Mouse (Mus musculus) midbrain, embryonic 10.5 days (tissue): ENCODE data around the gene Tbc1d16. TPM values are rescaled to one million over a fixed set of nuclear protein-coding genes. Genes with fewer than 3 reads are reported as not detected.

Experiments used
- DNase-seq: peaks from one replicate; pipeline ENCODE4 v3.0.0-alpha.2; 2017; ENCODE audit warnings: low spot score
- H3K27ac ChIP-seq: fragments of 300-500 bp; sonication (generic); replicated peaks from 2 replicates; pipeline ENCODE4 v1.5.1; 2016; ENCODE audit warnings: mild to moderate bottlenecking
- H3K27me3 ChIP-seq: fragments of 300-500 bp; sonication (generic); 2 replicates; pipeline ENCODE4 v1.6.1; 2016; ENCODE audit warnings: low read depth, mild to moderate bottlenecking; ENCODE audit not compliant: poor library complexity, severe bottlenecking
- H3K36me3 ChIP-seq: fragments of 300-500 bp; sonication (generic); 2 replicates; pipeline ENCODE4 v1.6.1; 2016; ENCODE audit warnings: mild to moderate bottlenecking, moderate library complexity
- H3K4me1 ChIP-seq: fragments of 300-500 bp; sonication (generic); 2 replicates; pipeline ENCODE4 v1.6.1; 2016
- H3K4me3 ChIP-seq: fragments of 300-500 bp; sonication (generic); 2 replicates; pipeline ENCODE4 v1.5.1; 2016; ENCODE audit warnings: mild to moderate bottlenecking, moderate library complexity
- H3K9me3 ChIP-seq: fragments of 300-500 bp; sonication (generic); replicated peaks from 2 replicates; pipeline ENCODE4 v1.6.1; 2016; ENCODE audit warnings: mild to moderate bottlenecking
- WGBS: fragments of 180-500 bp; shearing (Covaris S2); methylation state at CpG from one replicate; pipeline ENCODE4 v1.1.7; 2016; 5-methylcytosine and 5-hydroxymethylcytosine counted together
- polyA plus RNA-seq: library from polyadenylated mRNA; unstranded; fragments of >200 nt; fragmentation: Nextera tagmentation; extraction: Ambion mirVana; gene quantifications from 2 replicates; pipeline ENCODE4 v1.2.1, GENCODE M21; 2016

The Tbc1d16 gene
- polyA plus RNA-seq, 1 experiment from 2014 or later, result 27.0 TPM

- Histone ChIP-seq H3K27ac (0 out of 2 replicates have a peak overlapping the region, but pooled peaks have one; percentile 14), H3K36me3 (no peaks in the 10 kb centered on the region), H3K27me3 (peaks cover 68% of the 10 kb centered on the region), H3K4me1 (peaks cover 61% of the 10 kb centered on the region), H3K9me3 (no peaks in the 10 kb centered on the region; the same call in 1 of the 2 replicates), H3K4me3 (no peak overlapping the region)
- DNase-seq, result no peak
- WGBS, result 45% methylated on average over 12 of the region's 12 CpGs
Observed at GRCm38 (mm10) chr11:119127147-119127546, 101.2 kb downstream of the Tbc1d16 start.

GRCm38 (mm10) chr11:119125929-119126861 is 102.1 kb downstream of the Tbc1d16 start:
- Histone ChIP-seq H3K27ac (peak overlapping the region; percentile 56), H3K4me3 (no peak overlapping the region), H3K36me3 (no peaks in the 10 kb centered on the region), H3K27me3 (peaks cover 68% of the 10 kb centered on the region), H3K4me1 (peaks cover 61% of the 10 kb centered on the region), H3K9me3 (no peaks in the 10 kb centered on the region; the same call in 1 of the 2 replicates)
- DNase-seq, result peak; percentile 66
- 47% methylated on average over 23 of the region's 23 CpGs for WGBS

GRCm38 (mm10) chr11:119124536-119124935 is 103.8 kb downstream of the Tbc1d16 start:
- no peak overlapping the region for H3K27ac ChIP-seq
- no peaks in the 10 kb centered on the region for H3K36me3 ChIP-seq
- H3K9me3 ChIP-seq, result no peaks in the 10 kb centered on the region
- H3K4me1 ChIP-seq, result peaks cover 50% of the 10 kb centered on the region
- DNase-seq, result no peak
- WGBS, result 87% methylated on average over 6 of the region's 6 CpGs
- peaks cover 56% of the 10 kb centered on the region for H3K27me3 ChIP-seq
- no peak overlapping the region for H3K4me3 ChIP-seq

GRCm38 (mm10) chr11:119123522-119124319 is 104.6 kb downstream of the Tbc1d16 start:
- Histone ChIP-seq H3K4me3 (no peak overlapping the region), H3K4me1 (peaks cover 49% of the 10 kb centered on the region), H3K9me3 (no peaks in the 10 kb centered on the region), H3K27ac (no peak overlapping the region), H3K27me3 (peaks cover 56% of the 10 kb centered on the region), H3K36me3 (no peaks in the 10 kb centered on the region)
- DNase-seq, result no peak
- 85% methylated on average over 5 of the region's 5 CpGs for WGBS

- no peaks in the 10 kb centered on the region for H3K9me3 ChIP-seq
- 88% methylated on average over 5 of the region's 5 CpGs for WGBS
- H3K27me3 ChIP-seq, result peaks cover 53% of the 10 kb centered on the region
- H3K27ac ChIP-seq, result no peak overlapping the region
- DNase-seq, result no peak
- no peaks in the 10 kb centered on the region for H3K36me3 ChIP-seq
- H3K4me3 ChIP-seq, result no peak overlapping the region
- peaks cover 45% of the 10 kb centered on the region for H3K4me1 ChIP-seq
Observed at GRCm38 (mm10) chr11:119122396-119122795, 105.9 kb downstream of the Tbc1d16 start.

- Histone ChIP-seq H3K36me3 (no peaks in the 10 kb centered on the region), H3K4me3 (no peak overlapping the region), H3K9me3 (no peaks in the 10 kb centered on the region), H3K4me1 (peaks cover 29% of the 10 kb centered on the region), H3K27me3 (peaks cover 49% of the 10 kb centered on the region), H3K27ac (peak overlapping the region; percentile 2; the same call in 1 of the 2 replicates)
- DNase-seq, result no peak
- 23% methylated on average over 7 of the region's 7 CpGs for WGBS
Observed at GRCm38 (mm10) chr11:119118905-119119304, 109.4 kb downstream of the Tbc1d16 start.

GRCm38 (mm10) chr11:119117945-119118344 is 110.4 kb downstream of the Tbc1d16 start:
- Histone ChIP-seq H3K9me3 (no peaks in the 10 kb centered on the region), H3K4me1 (peaks cover 29% of the 10 kb centered on the region), H3K4me3 (no peak overlapping the region), H3K27me3 (peaks cover 56% of the 10 kb centered on the region), H3K36me3 (no peaks in the 10 kb centered on the region), H3K27ac (peak overlapping the region; percentile 2; the same call in 1 of the 2 replicates)
- DNase-seq, result no peak
- WGBS, result 61% methylated on average over 7 of the region's 7 CpGs

- peaks cover 61% of the 10 kb centered on the region for H3K27me3 ChIP-seq
- WGBS, result 73% methylated on average over 4 of the region's 4 CpGs
- no peaks in the 10 kb centered on the region for H3K9me3 ChIP-seq
- no peaks in the 10 kb centered on the region for H3K36me3 ChIP-seq
- H3K4me3 ChIP-seq, result no peak overlapping the region
- peaks cover 29% of the 10 kb centered on the region for H3K4me1 ChIP-seq
- DNase-seq, result no peak
- no peak overlapping the region for H3K27ac ChIP-seq
Observed at GRCm38 (mm10) chr11:119116992-119117391, 111.3 kb downstream of the Tbc1d16 start.

- Histone ChIP-seq H3K4me3 (no peak overlapping the region), H3K4me1 (peaks cover 22% of the 10 kb centered on the region), H3K36me3 (no peaks in the 10 kb centered on the region), H3K9me3 (no peaks in the 10 kb centered on the region), H3K27ac (no peak overlapping the region), H3K27me3 (peaks cover 71% of the 10 kb centered on the region)
- DNase-seq, result no peak
Observed at GRCm38 (mm10) chr11:119112721-119113120, 115.6 kb downstream of the Tbc1d16 start.

- DNase-seq, result peak; percentile 71
- Histone ChIP-seq H3K36me3 (no peaks in the 10 kb centered on the region), H3K9me3 (no peaks in the 10 kb centered on the region), H3K27ac (no peak overlapping the region), H3K4me1 (peaks cover 35% of the 10 kb centered on the region), H3K4me3 (no peak overlapping the region), H3K27me3 (peaks cover 77% of the 10 kb centered on the region)
- WGBS, result 16% methylated on average over 7 of the region's 7 CpGs
Observed at GRCm38 (mm10) chr11:119111345-119111744, 117.0 kb downstream of the Tbc1d16 start.

GRCm38 (mm10) chr11:119109415-119110071 is 118.8 kb downstream of the Tbc1d16 start:
- Histone ChIP-seq H3K27me3 (peaks cover 72% of the 10 kb centered on the region), H3K4me1 (peaks cover 35% of the 10 kb centered on the region), H3K36me3 (no peaks in the 10 kb centered on the region), H3K27ac (no peak overlapping the region), H3K4me3 (no peak overlapping the region), H3K9me3 (no peaks in the 10 kb centered on the region)
- WGBS, result 79% methylated on average over 9 of the region's 9 CpGs
- DNase-seq, result no peak

GRCm38 (mm10) chr11:119108573-119109263 is 119.6 kb downstream of the Tbc1d16 start:
- 79% methylated on average over 10 of the region's 10 CpGs for WGBS
- no peak for DNase-seq

More at GRCm38 (mm10) chr11:119108573-119109263, 119.6 kb downstream of the Tbc1d16 start:
- Histone ChIP-seq H3K4me1 (peaks cover 35% of the 10 kb centered on the region), H3K4me3 (no peak overlapping the region), H3K36me3 (no peaks in the 10 kb centered on the region), H3K9me3 (no peaks in the 10 kb centered on the region), H3K27ac (no peak overlapping the region), H3K27me3 (peaks cover 67% of the 10 kb centered on the region)
